Mouse (Mus musculus): Measurements from ENCODE around the gene Pltp. TPM values are rescaled to one million over a fixed set of nuclear protein-coding genes. Genes with fewer than 3 reads are reported as not detected.

Pltp gene
- total and polyA plus RNA-seq, 3 experiments: 0.85 to 5.5 (median 0.94) TPM

DNA sequence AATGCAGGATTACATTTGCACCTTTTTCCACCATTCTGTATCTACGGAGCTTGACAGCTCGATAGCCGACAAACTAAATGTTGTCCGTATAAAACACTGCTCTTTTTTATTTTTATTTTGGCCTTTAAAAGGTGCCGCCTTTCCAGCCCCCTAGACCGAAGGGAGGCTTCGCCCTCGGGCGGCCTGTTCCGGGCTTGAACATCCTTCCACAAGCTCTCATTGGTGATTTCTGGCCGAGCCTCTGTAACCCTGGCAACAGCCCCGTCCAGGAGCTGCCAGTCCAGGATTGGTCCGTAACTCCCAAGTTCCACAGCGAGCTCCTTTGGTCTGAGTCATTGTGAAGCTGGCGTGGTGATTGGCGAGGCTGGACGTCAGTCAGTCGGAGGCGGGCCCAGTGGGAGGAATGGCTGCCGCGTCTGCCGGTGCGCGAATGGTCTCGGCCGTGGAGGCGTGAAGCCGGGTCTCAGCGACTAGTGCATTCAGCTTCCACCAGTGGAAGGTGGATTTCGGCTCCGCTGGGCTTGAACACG, 34.8 kb downstream of the Pltp start, which contains the start of gene Zswim1 (continued):
- TF ChIP-seq USF2 (conservative IDR thresholded peaks at IDR 0.05; ENCODE audit: low read depth, low read length) (no peak), CHD1 (IDR thresholded peaks at IDR 0.05; ENCODE audit: low read depth, low read length) (no peak), MEF2A (IDR thresholded peaks at IDR 0.05; ENCODE audit: borderline replicate concordance, low read depth, low read length) (peak; percentile 50), NRF1 (IDR thresholded peaks at IDR 0.05; ENCODE audit: low read depth, low read length) (peak; percentile 45; the same call in 1 of the 2 replicates)

DNA sequence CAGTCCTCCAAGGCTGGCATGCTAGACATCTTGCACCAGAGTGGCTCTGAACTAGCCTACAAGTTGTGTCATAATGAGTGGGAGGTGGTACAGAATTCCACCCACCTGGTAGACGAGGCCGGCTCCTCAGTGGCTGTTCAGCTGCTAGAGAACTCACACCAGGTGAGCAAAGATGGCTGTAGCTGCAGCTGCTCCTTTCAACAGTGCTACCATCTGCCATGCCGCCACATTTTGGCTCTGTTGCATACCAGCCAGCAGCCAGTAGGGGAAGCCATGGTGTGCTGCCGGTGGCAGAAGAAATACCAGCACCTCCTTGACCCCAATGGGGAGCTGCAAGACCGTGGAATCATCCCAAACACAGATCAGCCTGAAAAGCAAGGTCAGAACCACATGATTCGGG, 36.5 kb downstream of the Pltp start:
- in situ Hi-C loops (cut with MboI; ENCODE audit: low pct_ligation_motif_present, low pct_unique_long_range_greater_than_20kb, low sequenced_read_pairs): no loop called here
- dilution Hi-C loops (cut with MboI; ENCODE audit: extremely low pct_ligation_motif_present, extremely low pct_unique_long_range_greater_than_20kb, low sequenced_read_pairs): no loop called here

DNA sequence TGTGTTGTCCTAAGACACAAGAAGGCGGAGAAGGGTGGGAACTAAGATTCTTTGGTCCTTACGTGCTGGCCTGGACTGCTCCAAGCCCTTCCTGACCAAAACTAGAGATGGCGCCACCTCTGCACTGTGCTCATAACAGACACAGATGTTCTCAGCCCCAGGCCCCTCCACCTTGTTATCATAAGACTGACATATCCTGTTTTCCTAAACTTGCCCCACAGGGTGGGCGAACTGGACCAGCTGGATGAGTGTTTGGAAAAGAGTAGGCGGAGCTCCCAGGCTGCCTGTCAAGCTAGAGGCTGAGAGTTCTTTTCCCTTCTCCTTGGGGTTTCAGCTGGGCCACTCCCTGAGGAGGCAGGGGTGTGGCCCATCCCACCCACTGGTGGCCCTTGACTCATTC, 39.8 kb downstream of the Pltp start:
- Histone ChIP-seq H3K27me3 (replicated peaks) (no peaks in the 10 kb centered on the region), H3K4me3 (replicated peaks in 1 of 3; ENCODE audit: low read depth in 2 of 3, low read length in 2 of 3, poor library complexity in 1 of 3) (no peak overlapping the region), H3K36me3 (replicated peaks in 1 of 2; ENCODE audit: control insufficient read depth in 1 of 2, insufficient read depth in 1 of 2, low read length in 1 of 2) (peaks cover 11 to 47% of the 10 kb centered on the region in 2 experiments), H3K9ac (ENCODE audit: insufficient read depth, low read depth) (no peak overlapping the region), H3K4me1 (ENCODE audit: control insufficient read depth in 1 of 2, insufficient read depth in 2 of 2) (peaks cover 0 to 6% of the 10 kb centered on the region in 2 experiments; a peak in 2 of 4 replicates), H3K4me2 (ENCODE audit: insufficient read depth, low read depth, poor library complexity, severe bottlenecking) (no peak overlapping the region), H3K9me3 (replicated peaks; ENCODE audit: low read length) (no peaks in the 10 kb centered on the region), H3K27ac (ENCODE audit: insufficient read depth, low read depth) (no peak overlapping the region), H3K79me2 (replicated peaks; ENCODE audit: control insufficient read depth, extremely low read depth, insufficient read depth, poor library complexity, severe bottlenecking) (no peaks in the 10 kb centered on the region)
- in situ Hi-C loops (cut with MboI; ENCODE audit: low pct_ligation_motif_present, low pct_unique_long_range_greater_than_20kb, low sequenced_read_pairs) (no loop called here), dilution Hi-C loops (cut with MboI; ENCODE audit: extremely low pct_ligation_motif_present, extremely low pct_unique_long_range_greater_than_20kb, low sequenced_read_pairs) (no loop called here)
- TF ChIP-seq CHD2 (IDR thresholded peaks at IDR 0.05; ENCODE audit: low read length) (no peak), GABPA (IDR thresholded peaks at IDR 0.05; ENCODE audit: insufficient replicate concordance, low read depth, low read length) (no peak), CTCF (conservative IDR thresholded peaks at IDR 0.05 in 1 of 2, IDR thresholded peaks at IDR 0.05 in 1 of 2; ENCODE audit: low read depth in 2 of 2, low read length in 2 of 2) (peak in 1 of 2 experiments; percentile 29; a peak in 2 of 4 replicates)
- DNase-seq (ENCODE audit: extremely low read depth): no peak

More for the DNA sequence above, 36.5 kb downstream of the Pltp start:
- Histone ChIP-seq H3K79me2 (replicated peaks; ENCODE audit: control insufficient read depth, extremely low read depth, insufficient read depth, poor library complexity, severe bottlenecking) (no peaks in the 10 kb centered on the region; the same call in 1 of the 2 replicates), H3K36me3 (replicated peaks in 1 of 2; ENCODE audit: control insufficient read depth in 1 of 2, insufficient read depth in 1 of 2, low read length in 1 of 2) (peaks cover 26 to 45% of the 10 kb centered on the region in 2 experiments), H3K4me1 (ENCODE audit: control insufficient read depth in 1 of 2, insufficient read depth in 2 of 2) (peaks cover 0 to 14% of the 10 kb centered on the region in 2 experiments; a peak in 3 of 4 replicates), H3K4me2 (ENCODE audit: insufficient read depth, low read depth, poor library complexity, severe bottlenecking) (no peak overlapping the region), H3K4me3 (replicated peaks in 1 of 3; ENCODE audit: low read depth in 2 of 3, low read length in 2 of 3, poor library complexity in 1 of 3) (no peak overlapping the region), H3K9ac (ENCODE audit: insufficient read depth, low read depth) (no peak overlapping the region), H3K27me3 (replicated peaks) (no peaks in the 10 kb centered on the region), H3K27ac (ENCODE audit: insufficient read depth, low read depth) (no peak overlapping the region), H3K9me3 (replicated peaks; ENCODE audit: low read length) (no peaks in the 10 kb centered on the region)
- no peak for TF ChIP-seq CHD1 (IDR thresholded peaks at IDR 0.05; ENCODE audit: low read depth, low read length)
- TF ChIP-seq SIN3A (IDR thresholded peaks at IDR 0.05; ENCODE audit: low read length): no peak
- no peak for TF ChIP-seq NELFE (IDR thresholded peaks at IDR 0.05; ENCODE audit: low read depth, low read length)
- no peak for TF ChIP-seq KAT2A (IDR thresholded peaks at IDR 0.05; ENCODE audit: insufficient replicate concordance, low read length)
- TF ChIP-seq JUN (IDR thresholded peaks at IDR 0.05; ENCODE audit: insufficient read depth, low read depth, low read length): no peak
- TF ChIP-seq TBP (conservative IDR thresholded peaks at IDR 0.05; ENCODE audit: low read depth, low read length): no peak
- TF ChIP-seq MXI1 (IDR thresholded peaks at IDR 0.05; ENCODE audit: low read depth, low read length): no peak
- no peak for TF ChIP-seq ELF1 (IDR thresholded peaks at IDR 0.05; ENCODE audit: low read depth, low read length)
- TF ChIP-seq IRF4 (IDR thresholded peaks at IDR 0.05; ENCODE audit: low read depth, low read length): no peak
- no peak for TF ChIP-seq USF1 (IDR thresholded peaks at IDR 0.05; ENCODE audit: low read depth, low read length)
- no peak for TF ChIP-seq ETS1 (conservative IDR thresholded peaks at IDR 0.05; ENCODE audit: low read depth, low read length)
- no peak for TF ChIP-seq TCF12 (IDR thresholded peaks at IDR 0.05; ENCODE audit: low read depth, low read length)
- no peak for TF ChIP-seq CTCF (conservative IDR thresholded peaks at IDR 0.05 in 1 of 2, IDR thresholded peaks at IDR 0.05 in 1 of 2; ENCODE audit: low read depth in 2 of 2, low read length in 2 of 2)
- no peak for TF ChIP-seq PAX5 (IDR thresholded peaks at IDR 0.05; ENCODE audit: low read length)
- TF ChIP-seq HCFC1 (IDR thresholded peaks at IDR 0.05; ENCODE audit: low read depth, low read length): no peak
- no peak for TF ChIP-seq GABPA (IDR thresholded peaks at IDR 0.05; ENCODE audit: insufficient replicate concordance, low read depth, low read length)
- TF ChIP-seq NRF1 (IDR thresholded peaks at IDR 0.05; ENCODE audit: low read depth, low read length): no peak
- no peak for TF ChIP-seq ZMIZ1 (IDR thresholded peaks at IDR 0.05; ENCODE audit: low read depth, low read length)
- DNase-seq (ENCODE audit: extremely low read depth): no peak
